Mouse (Mus musculus) adrenal gland, postnatal 36 days (tissue): Measurements from ENCODE around the gene Ankrd44. TPM values are rescaled to one million over a fixed set of nuclear protein-coding genes. Genes with fewer than 3 reads are reported as not detected.

Experiments
- DNase-seq, 2 experiments: peaks; one replicate each; pipeline ENCODE4 v3.0.0; 2021; ENCODE audit warnings: mixed read lengths in 1 of 2
- total RNA-seq, 2 experiments: library from RNA; stranded (reverse); gene quantifications; 2 replicates each; pipeline ENCODE4 v1.2.3; 2021

Gene Ankrd44
- total RNA-seq, 2 experiments from 2014 or later, result 15.6 to 17.1 TPM

GRCm38 (mm10) chr1:54706621-54707020, 219.6 kb downstream of the Ankrd44 start:
- peak in 1 of 2 experiments; percentile 7 for DNase-seq

- no peak for DNase-seq
Observed at GRCm38 (mm10) chr1:54703466-54703865, 222.7 kb downstream of the Ankrd44 start.

- DNase-seq, result no peak
Observed at GRCm38 (mm10) chr1:54702918-54703317, 223.3 kb downstream of the Ankrd44 start.

- peak in 1 of 2 experiments; percentile 4 for DNase-seq
Observed at GRCm38 (mm10) chr1:54695396-54695795, 230.8 kb downstream of the Ankrd44 start.

GRCm38 (mm10) chr1:54691824-54692223, 234.4 kb downstream of the Ankrd44 start:
- DNase-seq, result no peak

GRCm38 (mm10) chr1:54690291-54690965, 235.8 kb downstream of the Ankrd44 start:
- DNase-seq, result no peak

- no peak for DNase-seq
Observed at GRCm38 (mm10) chr1:54688441-54688840, 237.7 kb downstream of the Ankrd44 start.

- DNase-seq, result no peak
Observed at GRCm38 (mm10) chr1:54684316-54684715, 241.9 kb downstream of the Ankrd44 start.

GRCm38 (mm10) chr1:54679556-54679955, 246.6 kb downstream of the Ankrd44 start:
- DNase-seq, result no peak

GRCm38 (mm10) chr1:54678037-54678436, 248.2 kb downstream of the Ankrd44 start:
- no peak for DNase-seq

GRCm38 (mm10) chr1:54675478-54675877, 250.7 kb downstream of the Ankrd44 start:
- DNase-seq, result no peak

- no peak for DNase-seq
Observed at GRCm38 (mm10) chr1:54667991-54668390, 258.2 kb downstream of the Ankrd44 start.

- peak; percentile 17 to 38 for DNase-seq
Observed at GRCm38 (mm10) chr1:54665582-54666405, 260.4 kb downstream of the Ankrd44 start.

GRCm38 (mm10) chr1:54665095-54665494, 261.1 kb downstream of the Ankrd44 start:
- DNase-seq, result no peak

- no peak for DNase-seq
Observed at GRCm38 (mm10) chr1:54660674-54661073, 265.5 kb downstream of the Ankrd44 start.

- DNase-seq, result no peak
Observed at GRCm38 (mm10) chr1:54658558-54658957, 267.6 kb downstream of the Ankrd44 start.

- DNase-seq, result peak; percentile 24 to 48
Observed at GRCm38 (mm10) chr1:54648237-54648636, 277.9 kb downstream of the Ankrd44 start.

GRCm38 (mm10) chr1:54647335-54647745, 278.8 kb downstream of the Ankrd44 start:
- no peak for DNase-seq

GRCm38 (mm10) chr1:54640184-54640795, 285.9 kb downstream of the Ankrd44 start:
- DNase-seq, result no peak

GRCm38 (mm10) chr1:54639506-54640078, 286.6 kb downstream of the Ankrd44 start:
- DNase-seq, result no peak

GRCm38 (mm10) chr1:54639076-54639475, 287.1 kb downstream of the Ankrd44 start:
- no peak for DNase-seq

GRCm38 (mm10) chr1:54637340-54637739, 288.8 kb downstream of the Ankrd44 start:
- DNase-seq, result no peak

GRCm38 (mm10) chr1:54629106-54629505, 297.1 kb downstream of the Ankrd44 start:
- DNase-seq, result no peak
